Mouse (Mus musculus): ENCODE results near the gene St6galnac3. TPM values are rescaled to one million over a fixed set of nuclear protein-coding genes. Genes with fewer than 3 reads are reported as not detected.

The St6galnac3 gene
- polyA plus RNA-seq, 2 experiments, result 20.7 to 36.0 TPM

DNA sequence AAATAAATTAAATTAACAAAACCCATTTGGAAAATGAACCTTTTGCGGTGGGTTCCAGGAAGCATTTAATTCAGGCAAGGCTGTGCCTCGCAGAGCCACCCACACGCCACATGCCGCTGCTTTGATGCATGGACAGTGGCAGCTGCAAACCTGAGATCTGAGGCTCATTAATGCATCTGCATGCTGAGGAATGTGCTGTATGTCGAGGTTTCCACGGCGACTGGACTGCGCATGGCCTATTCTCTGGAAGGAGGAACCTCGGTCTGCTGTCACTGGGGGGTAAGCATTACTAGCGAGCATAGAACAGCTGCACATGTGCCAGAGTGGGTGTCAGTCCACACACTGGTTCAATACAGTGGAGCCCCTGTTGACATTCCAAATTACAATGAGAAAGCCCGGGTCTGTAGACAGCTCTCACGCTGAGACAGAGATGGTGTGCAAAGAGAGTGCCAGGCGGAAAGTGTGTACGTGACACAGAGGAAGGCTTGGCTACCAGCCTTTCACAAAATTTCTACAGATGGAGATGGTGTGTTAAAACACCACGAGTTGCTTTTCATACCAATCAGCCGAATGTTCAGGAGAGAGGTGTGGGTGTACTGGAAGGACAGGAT is 447.5 kb downstream of the St6galnac3 start:
- Histone ChIP-seq H3K36me3 (ENCODE audit: control insufficient read depth, insufficient read depth, low read length) (no peaks in the 10 kb centered on the region), H3K4me2 (replicated peaks; ENCODE audit: low read depth, low read length, severe bottlenecking) (0 out of 2 replicates have a peak overlapping the region, but pooled peaks have one; percentile 4)
- peak; percentile 90 for ATAC-seq (ENCODE audit: low FRiP score, low read depth)

DNA sequence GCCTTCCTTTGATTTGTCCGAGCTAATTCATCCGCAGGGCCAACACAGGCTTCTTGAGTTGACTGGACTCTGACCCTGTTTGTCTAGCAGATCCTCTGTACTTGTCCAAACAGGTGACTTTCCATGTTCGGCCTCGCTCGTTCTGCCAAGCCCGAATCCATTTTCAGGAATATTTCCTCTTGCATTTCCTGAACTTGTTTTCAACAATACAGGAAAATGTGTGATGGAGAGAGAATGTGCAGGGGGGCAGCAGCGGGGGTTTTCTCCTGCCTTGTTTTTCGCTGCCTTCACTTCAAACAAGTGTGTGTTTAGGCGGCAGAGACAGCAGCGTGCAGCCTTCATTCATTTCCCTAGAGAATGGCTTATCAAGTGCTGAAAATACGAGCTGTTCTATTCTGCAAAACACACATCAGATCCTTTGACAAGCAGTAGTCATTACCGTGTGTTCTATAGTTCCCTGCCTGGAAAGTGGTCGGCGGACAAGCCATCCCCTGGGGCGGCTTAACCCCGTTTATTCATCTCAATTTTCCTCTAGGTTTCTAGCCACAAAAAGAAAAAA is 448.1 kb downstream of the St6galnac3 start:
- peaks cover 7% of the 10 kb centered on the region for H3K9me3 ChIP-seq (ENCODE audit: control insufficient read depth, low read length)
- 0 out of 2 replicates have a peak overlapping the region, but pooled peaks have one; percentile 4 for H3K4me2 ChIP-seq (replicated peaks; ENCODE audit: low read depth, low read length, severe bottlenecking)
- H3K27me3 ChIP-seq (ENCODE audit: control insufficient read depth, insufficient read depth, low read length), result no peaks in the 10 kb centered on the region
- no peak for TF ChIP-seq POLR2A (IDR thresholded peaks at IDR 0.05; ENCODE audit: borderline replicate concordance, extremely low read depth, insufficient read depth, insufficient read length)
- WGBS, result 29% methylated on average over 16 of the region's 16 CpGs
- no peak overlapping the region for H3K9ac ChIP-seq (ENCODE audit: low read depth, low read length, severe bottlenecking)
- ATAC-seq (ENCODE audit: low FRiP score, low read depth) (peak; percentile 39; the same call in 1 of the 2 replicates), DNase-seq (ENCODE audit: low spot score) (peak; percentile 3)
- no peak overlapping the region for H3K4me3 ChIP-seq (replicated peaks; ENCODE audit: low read length)
- peaks cover 15% of the 10 kb centered on the region for H3K4me1 ChIP-seq (ENCODE audit: control insufficient read depth, insufficient read depth, low read length)
- H3K36me3 ChIP-seq (ENCODE audit: control insufficient read depth, insufficient read depth, low read length), result no peaks in the 10 kb centered on the region
- no peak overlapping the region for H3K27ac ChIP-seq (replicated peaks; ENCODE audit: low read depth, low read length)

More for the DNA sequence above, 447.5 kb downstream of the St6galnac3 start:
- Histone ChIP-seq H3K4me3 (replicated peaks; ENCODE audit: low read length) (no peak overlapping the region), H3K9me3 (ENCODE audit: control insufficient read depth, low read length) (peaks cover 7% of the 10 kb centered on the region), H3K9ac (ENCODE audit: low read depth, low read length, severe bottlenecking) (no peak overlapping the region), H3K4me1 (ENCODE audit: control insufficient read depth, insufficient read depth, low read length) (peaks cover 15% of the 10 kb centered on the region), H3K27ac (replicated peaks; ENCODE audit: low read depth, low read length) (no peak overlapping the region), H3K27me3 (ENCODE audit: control insufficient read depth, insufficient read depth, low read length) (no peaks in the 10 kb centered on the region)
- WGBS, result 19% methylated on average over 16 of the region's 16 CpGs
- TF ChIP-seq POLR2A (IDR thresholded peaks at IDR 0.05; ENCODE audit: borderline replicate concordance, extremely low read depth, insufficient read depth, insufficient read length), result no peak
- peak; percentile 29 for DNase-seq (ENCODE audit: low spot score)

GRCm38 (mm10) chr3:153276101-153276829 is 448.7 kb downstream of the St6galnac3 start:
- no peak for DNase-seq (ENCODE audit: low spot score)
- peaks cover 7% of the 10 kb centered on the region for H3K9me3 ChIP-seq (ENCODE audit: control insufficient read depth, low read length)
- H3K27ac ChIP-seq (replicated peaks; ENCODE audit: low read depth, low read length), result no peak overlapping the region
- TF ChIP-seq POLR2A (IDR thresholded peaks at IDR 0.05; ENCODE audit: borderline replicate concordance, extremely low read depth, insufficient read depth, insufficient read length), result no peak
- no peak for ATAC-seq (ENCODE audit: low FRiP score, low read depth)
- peaks cover 15% of the 10 kb centered on the region for H3K4me1 ChIP-seq (ENCODE audit: control insufficient read depth, insufficient read depth, low read length)
- no peaks in the 10 kb centered on the region for H3K27me3 ChIP-seq (ENCODE audit: control insufficient read depth, insufficient read depth, low read length)
- H3K4me3 ChIP-seq (replicated peaks; ENCODE audit: low read length), result no peak overlapping the region
- H3K36me3 ChIP-seq (ENCODE audit: control insufficient read depth, insufficient read depth, low read length), result no peaks in the 10 kb centered on the region
- no peak overlapping the region for H3K9ac ChIP-seq (ENCODE audit: low read depth, low read length, severe bottlenecking)
- no peak overlapping the region for H3K4me2 ChIP-seq (replicated peaks; ENCODE audit: low read depth, low read length, severe bottlenecking)
- WGBS, result 28% methylated on average over 8 of the region's 8 CpGs

GRCm38 (mm10) chr3:153272241-153272640 is 452.7 kb downstream of the St6galnac3 start:
- 65% methylated on average over 1 of the region's 1 CpGs for WGBS
- no peak overlapping the region for H3K9ac ChIP-seq (ENCODE audit: low read depth, low read length, severe bottlenecking)
- no peak for TF ChIP-seq POLR2A (IDR thresholded peaks at IDR 0.05; ENCODE audit: borderline replicate concordance, extremely low read depth, insufficient read depth, insufficient read length)
- no peak overlapping the region for H3K4me3 ChIP-seq (replicated peaks; ENCODE audit: low read length)
- H3K9me3 ChIP-seq (ENCODE audit: control insufficient read depth, low read length), result peaks cover 7% of the 10 kb centered on the region
- no peak overlapping the region for H3K27ac ChIP-seq (replicated peaks; ENCODE audit: low read depth, low read length)
- H3K36me3 ChIP-seq (ENCODE audit: control insufficient read depth, insufficient read depth, low read length), result no peaks in the 10 kb centered on the region
- H3K4me2 ChIP-seq (replicated peaks; ENCODE audit: low read depth, low read length, severe bottlenecking), result no peak overlapping the region
- peaks cover 11% of the 10 kb centered on the region for H3K4me1 ChIP-seq (ENCODE audit: control insufficient read depth, insufficient read depth, low read length)
- no peak for DNase-seq (ENCODE audit: low spot score)
- no peaks in the 10 kb centered on the region for H3K27me3 ChIP-seq (ENCODE audit: control insufficient read depth, insufficient read depth, low read length)
- ATAC-seq (ENCODE audit: low FRiP score, low read depth), result no peak

DNA sequence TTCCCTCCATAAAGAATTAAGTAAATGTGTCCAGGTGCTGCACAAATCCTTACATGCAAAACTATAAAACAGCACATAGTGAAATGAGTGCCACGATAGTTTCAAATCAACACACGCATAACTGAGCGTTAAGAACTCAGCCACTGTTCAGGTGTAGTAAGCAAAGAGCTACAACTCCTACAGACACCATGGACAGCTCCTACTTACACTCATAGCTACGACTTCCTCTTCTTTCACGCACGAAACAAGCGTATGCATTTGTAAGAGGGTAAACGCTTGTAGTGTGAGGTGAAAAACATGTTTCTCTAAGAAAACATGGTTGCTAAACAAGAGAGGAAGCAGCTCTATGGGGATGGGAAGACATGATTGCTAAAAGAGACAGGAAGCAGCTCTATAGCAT is 457.6 kb downstream of the St6galnac3 start:
- Histone ChIP-seq H3K4me2 (replicated peaks; ENCODE audit: low read depth, low read length, severe bottlenecking) (no peak overlapping the region), H3K4me1 (ENCODE audit: control insufficient read depth, insufficient read depth, low read length) (no peaks in the 10 kb centered on the region), H3K27me3 (ENCODE audit: control insufficient read depth, insufficient read depth, low read length) (no peaks in the 10 kb centered on the region), H3K9me3 (ENCODE audit: control insufficient read depth, low read length) (no peaks in the 10 kb centered on the region), H3K4me3 (replicated peaks; ENCODE audit: low read length) (no peak overlapping the region), H3K27ac (replicated peaks; ENCODE audit: low read depth, low read length) (no peak overlapping the region), H3K36me3 (ENCODE audit: control insufficient read depth, insufficient read depth, low read length) (no peaks in the 10 kb centered on the region), H3K9ac (ENCODE audit: low read depth, low read length, severe bottlenecking) (no peak overlapping the region)
- WGBS, result 55% methylated on average over 8 of the region's 8 CpGs
- ATAC-seq (ENCODE audit: low FRiP score, low read depth) (no peak), DNase-seq (ENCODE audit: low spot score) (peak; percentile 84)
- no peak for TF ChIP-seq POLR2A (IDR thresholded peaks at IDR 0.05; ENCODE audit: borderline replicate concordance, extremely low read depth, insufficient read depth, insufficient read length)

Measured in limb, embryonic 14.5 days (tissue).